Mouse (Mus musculus) stomach, embryonic 16.5 days (tissue): ENCODE measurements around the gene Serpinc1. TPM values are rescaled to one million over a fixed set of nuclear protein-coding genes. Genes with fewer than 3 reads are reported as not detected.
"Not testable (repeated sequence)": the region's sequence is repeated elsewhere in the genome, so short reads cannot be mapped to it uniquely, and the experiment has no call there.

ENCODE experiments used
- ATAC-seq: fragments of 200-750 bp; cut with Nextera tagmentation; 2 replicates; pipeline ENCODE4 v1.8.0; 2017; ENCODE audit warnings: moderate number of reproducible peaks, moderate TSS enrichment; ENCODE audit not compliant: insufficient read depth, low FRiP score
- H3K27ac ChIP-seq: fragments of 300-500 bp; sonication (generic); 2 replicates; pipeline ENCODE4 v1.5.1; 2014; ENCODE audit warnings: low read length
- H3K27me3 ChIP-seq: fragments of 300-500 bp; sonication (generic); 2 replicates; pipeline ENCODE4 v1.6.1; 2014; ENCODE audit warnings: low read length, control low read depth, mixed read lengths; ENCODE audit not compliant: control insufficient read depth, insufficient read depth
- H3K36me3 ChIP-seq: fragments of 300-500 bp; sonication (generic); 2 replicates; pipeline ENCODE4 v1.6.1; 2014; ENCODE audit warnings: low read length; ENCODE audit not compliant: control insufficient read depth, insufficient read depth
- H3K4me1 ChIP-seq: fragments of 300-500 bp; sonication (generic); 2 replicates; pipeline ENCODE4 v1.6.1; 2014; ENCODE audit warnings: low read length, control low read depth, mixed read lengths; ENCODE audit not compliant: control insufficient read depth, insufficient read depth
- H3K4me2 ChIP-seq: fragments of 300-500 bp; sonication (generic); 2 replicates; pipeline ENCODE4 v1.6.1; 2014; ENCODE audit warnings: low read depth, low read length, mixed read lengths
- H3K4me3 ChIP-seq: fragments of 300-500 bp; sonication (generic); replicated peaks from 2 replicates; pipeline ENCODE4 v1.5.1; 2014; ENCODE audit warnings: mild to moderate bottlenecking, low read length
- H3K9ac ChIP-seq: fragments of 300-500 bp; sonication (generic); 2 replicates; pipeline ENCODE4 v1.6.1; 2014; ENCODE audit warnings: low read length
- H3K9me3 ChIP-seq: fragments of 300-500 bp; sonication (generic); replicated peaks from 2 replicates; pipeline ENCODE4 v1.6.1; 2016; ENCODE audit warnings: low read length, control low read depth; ENCODE audit not compliant: control insufficient read depth
- WGBS: fragments of 180-500 bp; shearing (Covaris S2); extraction: QIAGEN DNeasy Blood & Tissue Kit; methylation state at CpG from one replicate; pipeline ENCODE4 v1.1.7; 2014; 5-methylcytosine and 5-hydroxymethylcytosine counted together
- polyA plus RNA-seq: library from polyadenylated mRNA; unstranded; fragments of >200 nt; fragmentation: Nextera tagmentation; extraction: Ambion mirVana; gene quantifications from 2 replicates; pipeline ENCODE4 v1.2.1, GENCODE M21; 2015

The Serpinc1 gene
- polyA plus RNA-seq, 1 experiment from 2014 or later: 40.6 TPM

GRCm38 (mm10) chr1:160981337-160981736 is 3.0 kb downstream of the Serpinc1 start:
- Histone ChIP-seq H3K27me3 (no peaks in the 10 kb centered on the region), H3K9me3 (no peaks in the 10 kb centered on the region), H3K4me2 (no peak overlapping the region), H3K36me3 (no peaks in the 10 kb centered on the region), H3K4me1 (0 out of 2 replicates have a peak, but pooled peaks cover 3% of the 10 kb centered on the region), H3K9ac (no peak overlapping the region), H3K27ac (no peak overlapping the region), H3K4me3 (no peak overlapping the region)
- ATAC-seq: no peak
- 45% methylated on average over 4 of the region's 4 CpGs for WGBS

- Histone ChIP-seq H3K4me1 (0 out of 2 replicates have a peak, but pooled peaks cover 3% of the 10 kb centered on the region), H3K9me3 (no peaks in the 10 kb centered on the region), H3K36me3 (no peaks in the 10 kb centered on the region), H3K27me3 (no peaks in the 10 kb centered on the region), H3K9ac (no peak overlapping the region), H3K4me2 (no peak overlapping the region), H3K27ac (no peak overlapping the region), H3K4me3 (no peak overlapping the region)
- no peak for ATAC-seq
- WGBS: 65% methylated on average over 3 of the region's 3 CpGs
These were observed 4.5 kb downstream of the Serpinc1 start for GRCm38 (mm10) chr1:160982887-160983286.

GRCm38 (mm10) chr1:160984731-160985130 is 6.3 kb downstream of the Serpinc1 start:
- H3K9ac ChIP-seq, ATAC-seq, H3K27ac ChIP-seq, H3K4me2 ChIP-seq, H3K36me3 ChIP-seq, H3K27me3 ChIP-seq, H3K9me3 ChIP-seq, H3K4me1 ChIP-seq, H3K4me3 ChIP-seq: not testable (repeated sequence)
- 82% methylated on average over 1 of the region's 1 CpGs for WGBS

GRCm38 (mm10) chr1:160985477-160985876 is 7.1 kb downstream of the Serpinc1 start:
- Histone ChIP-seq H3K4me3 (no peak overlapping the region), H3K9ac (no peak overlapping the region), H3K4me1 (0 out of 2 replicates have a peak, but pooled peaks cover 3% of the 10 kb centered on the region), H3K9me3 (no peaks in the 10 kb centered on the region), H3K27me3 (no peaks in the 10 kb centered on the region), H3K27ac (no peak overlapping the region), H3K36me3 (no peaks in the 10 kb centered on the region), H3K4me2 (no peak overlapping the region)
- WGBS: 80% methylated on average over 6 of the region's 6 CpGs
- ATAC-seq: no peak

GRCm38 (mm10) chr1:160986881-160987635 is 8.7 kb downstream of the Serpinc1 start:
- WGBS: 67% methylated on average over 17 of the region's 17 CpGs
- ATAC-seq: no peak
- H3K27me3 ChIP-seq: no peaks in the 10 kb centered on the region

GRCm38 (mm10) chr1:160989395-160989794 is 11.0 kb downstream of the Serpinc1 start:
- H3K4me3 ChIP-seq: no peak overlapping the region
- no peak overlapping the region for H3K9ac ChIP-seq
- H3K4me1 ChIP-seq: no peaks in the 10 kb centered on the region
- no peaks in the 10 kb centered on the region for H3K27me3 ChIP-seq
- no peak overlapping the region for H3K4me2 ChIP-seq
- H3K9me3 ChIP-seq: no peaks in the 10 kb centered on the region
- no peak for ATAC-seq
- no peak overlapping the region for H3K27ac ChIP-seq
- 81% methylated on average over 15 of the region's 15 CpGs for WGBS
- H3K36me3 ChIP-seq: no peaks in the 10 kb centered on the region

More at GRCm38 (mm10) chr1:160986881-160987635, 8.7 kb downstream of the Serpinc1 start:
- H3K4me3 ChIP-seq: no peak overlapping the region
- H3K4me1 ChIP-seq: no peaks in the 10 kb centered on the region
- no peak overlapping the region for H3K4me2 ChIP-seq
- no peak overlapping the region for H3K9ac ChIP-seq
- H3K9me3 ChIP-seq: no peaks in the 10 kb centered on the region
- H3K27ac ChIP-seq: no peak overlapping the region
- no peaks in the 10 kb centered on the region for H3K36me3 ChIP-seq

GRCm38 (mm10) chr1:160993851-160994250 is 15.5 kb downstream of the Serpinc1 start:
- WGBS: 81% methylated on average over 6 of the region's 6 CpGs
- ATAC-seq: no peak
- H3K4me3 ChIP-seq: no peak overlapping the region

GRCm38 (mm10) chr1:161004942-161005341 is 26.6 kb downstream of the Serpinc1 start:
- Histone ChIP-seq H3K4me1 (no peaks in the 10 kb centered on the region), H3K27me3 (no peaks in the 10 kb centered on the region), H3K27ac (no peak overlapping the region), H3K4me2 (no peak overlapping the region), H3K9me3 (no peaks in the 10 kb centered on the region), H3K4me3 (no peak overlapping the region), H3K36me3 (no peaks in the 10 kb centered on the region), H3K9ac (no peak overlapping the region)
- WGBS: 77% methylated on average over 4 of the region's 4 CpGs
- ATAC-seq: no peak

More at GRCm38 (mm10) chr1:160993851-160994250, 15.5 kb downstream of the Serpinc1 start:
- Histone ChIP-seq H3K4me2 (no peak overlapping the region), H3K9me3 (no peaks in the 10 kb centered on the region), H3K36me3 (no peaks in the 10 kb centered on the region), H3K27ac (no peak overlapping the region), H3K9ac (no peak overlapping the region), H3K27me3 (no peaks in the 10 kb centered on the region), H3K4me1 (no peaks in the 10 kb centered on the region)

- Histone ChIP-seq H3K27me3 (no peaks in the 10 kb centered on the region), H3K4me1 (no peaks in the 10 kb centered on the region), H3K4me3 (no peak overlapping the region), H3K9ac (no peak overlapping the region), H3K36me3 (no peaks in the 10 kb centered on the region), H3K9me3 (no peaks in the 10 kb centered on the region), H3K4me2 (no peak overlapping the region), H3K27ac (no peak overlapping the region)
- ATAC-seq: no peak
- WGBS: 75% methylated on average over 3 of the region's 3 CpGs
These were observed 27.1 kb downstream of the Serpinc1 start for GRCm38 (mm10) chr1:161005526-161005925.
